Mouse (Mus musculus) lung, postnatal 0 days (tissue): ENCODE measurements around the gene Hcn1. TPM values are rescaled to one million over a fixed set of nuclear protein-coding genes. Genes with fewer than 3 reads are reported as not detected.
"Not testable (repeated sequence)": the region's sequence is repeated elsewhere in the genome, so short reads cannot be mapped to it uniquely, and the experiment has no call there.

Experiments
- ATAC-seq: fragments of 200-750 bp; cut with Nextera tagmentation; 2 replicates; pipeline ENCODE4 v1.8.0; 2017; ENCODE audit warnings: moderate library complexity
- DNase-seq: peaks from one replicate; pipeline ENCODE4 v3.0.0-alpha.2; 2016; ENCODE audit warnings: low spot score
- H3K27ac ChIP-seq: fragments of 300-500 bp; sonication (generic); 2 replicates; pipeline ENCODE4 v1.5.1; 2014; ENCODE audit warnings: antibody characterized with exemption, mild to moderate bottlenecking, low read length, mixed read lengths
- H3K27me3 ChIP-seq: fragments of 300-500 bp; sonication (generic); replicated peaks from 2 replicates; pipeline ENCODE4 v1.6.1; 2014; ENCODE audit warnings: low read length, mixed read lengths; ENCODE audit not compliant: insufficient read depth
- H3K36me3 ChIP-seq: fragments of 300-500 bp; sonication (generic); 2 replicates; pipeline ENCODE4 v1.6.1; 2014; ENCODE audit warnings: low read length, mixed read lengths; ENCODE audit not compliant: insufficient read depth
- H3K4me1 ChIP-seq: fragments of 300-500 bp; sonication (generic); 2 replicates; pipeline ENCODE4 v1.6.1; 2014; ENCODE audit warnings: antibody characterized with exemption, low read depth, low read length, mixed read lengths; ENCODE audit not compliant: insufficient read depth
- H3K4me2 ChIP-seq: fragments of 300-500 bp; sonication (generic); replicated peaks from 2 replicates; pipeline ENCODE4 v1.6.1; 2014; ENCODE audit warnings: low read depth, mild to moderate bottlenecking, low read length, moderate library complexity, mixed read lengths
- H3K4me3 ChIP-seq: fragments of 300-500 bp; sonication (generic); 2 replicates; pipeline ENCODE4 v1.5.1; 2014; ENCODE audit warnings: low read depth, low read length
- H3K9ac ChIP-seq: fragments of 300-500 bp; sonication (generic); replicated peaks from 2 replicates; pipeline ENCODE4 v1.6.1; 2014; ENCODE audit warnings: low read depth, mild to moderate bottlenecking
- H3K9me3 ChIP-seq: fragments of 300-500 bp; sonication (generic); 2 replicates; pipeline ENCODE4 v1.6.1; 2016; ENCODE audit warnings: low read length, mixed read lengths
- CTCF ChIP-seq: IDR thresholded peaks from 2 replicates; pipeline ENCODE4 v1.5.1; 2016; ENCODE audit warnings: antibody characterized with exemption, mild to moderate bottlenecking
- EP300 ChIP-seq: IDR thresholded peaks from 2 replicates; pipeline ENCODE4 v1.6.1; 2016; ENCODE audit warnings: antibody characterized with exemption, mild to moderate bottlenecking, control low read depth
- WGBS: fragments of 180-500 bp; shearing (Covaris S2); extraction: QIAGEN DNeasy Blood & Tissue Kit; methylation state at CpG from one replicate; pipeline ENCODE4 v1.1.7; 2014; 5-methylcytosine and 5-hydroxymethylcytosine counted together
- polyA plus RNA-seq: library from polyadenylated mRNA; unstranded; fragments of >200 nt; fragmentation: Nextera tagmentation; extraction: Ambion mirVana; gene quantifications from 2 replicates; pipeline ENCODE4 v1.2.1, GENCODE M21; 2015

Hcn1 gene
- polyA plus RNA-seq, 1 experiment from 2014 or later: 0.07 TPM

DNA sequence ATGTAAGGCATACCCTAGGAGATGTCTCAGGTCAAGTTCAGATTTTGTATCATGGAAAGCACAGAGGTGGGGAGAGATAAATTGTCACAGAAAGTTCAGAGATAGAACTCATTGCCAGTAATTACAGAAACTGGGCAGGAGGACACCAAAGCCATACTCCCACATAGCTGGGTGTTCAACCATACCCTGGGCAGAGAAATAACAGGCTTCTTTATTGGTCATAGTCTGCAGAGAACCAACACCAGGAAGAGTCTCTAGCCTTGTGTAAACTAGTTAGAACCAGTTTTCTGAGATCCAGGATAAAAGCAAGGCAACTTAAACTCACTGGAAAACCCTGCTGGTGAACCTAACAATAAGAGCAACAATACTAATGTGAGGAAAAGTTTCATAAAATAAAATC, 362.5 kb downstream of the Hcn1 start:
- Histone ChIP-seq H3K4me1 (no peaks in the 10 kb centered on the region), H3K9me3 (no peaks in the 10 kb centered on the region), H3K27me3 (no peaks in the 10 kb centered on the region), H3K4me2 (no peak overlapping the region), H3K27ac (no peak overlapping the region), H3K36me3 (no peaks in the 10 kb centered on the region), H3K9ac (no peak overlapping the region), H3K4me3 (no peak overlapping the region)
- DNase-seq: no peak
- TF ChIP-seq EP300 (no peak), CTCF (no peak)
- ATAC-seq: no peak

DNA sequence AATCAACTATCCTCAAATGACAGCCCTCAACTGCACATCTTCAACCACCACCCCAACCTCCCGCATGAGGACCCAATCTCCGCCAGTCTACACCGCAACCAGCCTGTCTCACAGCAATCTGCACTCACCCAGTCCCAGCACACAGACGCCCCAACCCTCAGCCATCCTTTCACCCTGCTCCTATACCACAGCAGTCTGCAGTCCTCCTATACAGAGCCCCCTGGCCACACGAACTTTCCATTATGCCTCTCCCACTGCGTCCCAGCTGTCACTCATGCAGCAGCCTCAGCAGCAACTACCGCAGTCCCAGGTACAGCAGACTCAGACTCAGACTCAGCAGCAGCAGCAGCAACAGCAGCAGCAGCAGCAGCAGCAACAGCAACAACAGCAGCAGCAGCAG, 373.3 kb downstream of the Hcn1 start:
- H3K4me3 ChIP-seq: no peak overlapping the region
- no peak overlapping the region for H3K27ac ChIP-seq
- no peaks in the 10 kb centered on the region for H3K27me3 ChIP-seq
- TF ChIP-seq EP300 (no peak), CTCF (no peak)
- H3K36me3 ChIP-seq: no peaks in the 10 kb centered on the region
- H3K9me3 ChIP-seq: no peaks in the 10 kb centered on the region
- DNase-seq: no peak
- no peak overlapping the region for H3K9ac ChIP-seq
- H3K4me1 ChIP-seq: no peaks in the 10 kb centered on the region
- no peak for ATAC-seq
- H3K4me2 ChIP-seq: no peak overlapping the region
- whole genome bisulfite sequencing: 70% methylated on average over 7 of the region's 7 CpGs

DNA sequence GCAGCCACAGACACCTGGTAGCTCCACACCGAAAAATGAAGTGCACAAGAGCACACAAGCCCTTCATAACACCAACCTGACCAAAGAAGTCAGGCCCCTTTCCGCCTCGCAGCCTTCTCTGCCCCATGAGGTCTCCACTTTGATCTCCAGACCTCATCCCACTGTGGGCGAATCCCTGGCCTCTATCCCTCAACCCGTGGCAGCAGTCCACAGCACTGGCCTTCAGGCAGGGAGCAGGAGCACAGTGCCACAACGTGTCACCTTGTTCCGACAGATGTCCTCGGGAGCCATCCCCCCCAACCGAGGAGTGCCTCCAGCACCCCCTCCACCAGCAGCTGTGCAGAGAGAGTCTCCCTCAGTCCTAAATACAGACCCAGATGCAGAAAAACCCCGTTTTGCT, 373.7 kb downstream of the Hcn1 start:
- no peaks in the 10 kb centered on the region for H3K4me1 ChIP-seq
- no peak overlapping the region for H3K4me3 ChIP-seq
- no peaks in the 10 kb centered on the region for H3K36me3 ChIP-seq
- ATAC-seq (no peak), DNase-seq (no peak)
- no peak overlapping the region for H3K4me2 ChIP-seq
- H3K27ac ChIP-seq: no peak overlapping the region
- TF ChIP-seq CTCF (no peak), EP300 (no peak)
- no peak overlapping the region for H3K9ac ChIP-seq
- 58% methylated on average over 10 of the region's 10 CpGs for WGBS
- H3K27me3 ChIP-seq: no peaks in the 10 kb centered on the region
- H3K9me3 ChIP-seq: no peaks in the 10 kb centered on the region

DNA sequence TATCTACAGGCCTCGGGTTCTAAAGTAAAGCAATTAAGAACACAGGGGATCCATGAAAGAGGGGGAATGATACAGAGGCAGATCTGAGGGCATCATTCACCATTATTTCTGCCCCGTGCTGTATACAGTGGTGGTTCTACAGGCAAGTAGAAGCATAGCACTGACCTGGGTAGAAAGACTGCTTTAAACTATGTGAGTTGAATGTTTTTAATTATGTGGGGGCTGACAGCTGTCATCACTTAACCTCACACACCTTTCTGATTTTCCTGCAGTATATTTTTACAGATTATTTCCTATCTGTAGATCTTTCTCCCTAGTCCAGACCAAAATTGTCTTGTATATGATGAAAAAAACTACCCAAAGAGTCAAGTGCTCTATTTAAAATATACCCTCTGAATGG, 382.2 kb downstream of the Hcn1 start:
- TF ChIP-seq EP300 (no peak), CTCF (no peak)
- no peaks in the 10 kb centered on the region for H3K9me3 ChIP-seq
- ATAC-seq: no peak

DNA sequence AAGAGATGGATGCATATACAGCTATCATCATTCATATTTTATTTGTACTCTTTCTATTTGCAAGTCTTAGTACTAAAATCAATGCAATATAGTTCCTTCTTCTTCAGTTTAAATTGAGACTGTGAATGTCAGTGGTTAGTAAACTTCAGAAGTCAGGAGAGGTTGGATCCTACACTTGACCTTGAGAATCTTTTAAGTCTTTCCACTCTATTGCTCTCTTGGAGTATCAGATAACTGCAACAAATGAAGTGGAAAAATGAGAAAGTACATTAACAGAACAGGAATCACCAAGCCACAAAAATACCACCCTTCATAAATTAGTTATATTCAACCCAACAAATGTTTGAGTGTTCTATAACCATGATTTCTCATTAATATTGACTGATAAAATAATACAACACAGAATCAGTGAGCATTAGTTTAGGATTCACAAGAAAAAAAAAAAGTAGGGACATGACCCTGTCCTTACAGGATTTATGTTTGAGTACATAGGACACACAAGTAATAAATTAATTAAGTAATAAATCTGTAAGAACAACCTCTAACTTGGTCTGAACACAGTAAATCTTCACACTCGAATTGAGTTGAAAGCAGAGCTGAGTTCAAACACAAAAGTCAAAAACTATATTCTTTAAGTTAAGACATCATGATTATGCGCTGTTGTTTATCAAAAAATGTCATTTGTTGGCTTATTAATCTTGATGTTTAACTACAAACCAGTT, 397.8 kb downstream of the Hcn1 start:
- no peaks in the 10 kb centered on the region for H3K36me3 ChIP-seq
- H3K9me3 ChIP-seq: no peaks in the 10 kb centered on the region
- H3K4me3 ChIP-seq: no peak overlapping the region
- 72% methylated on average over 2 of the region's 2 CpGs for WGBS
- ATAC-seq (no peak), DNase-seq (no peak)
- H3K27me3 ChIP-seq: no peaks in the 10 kb centered on the region
- no peak overlapping the region for H3K9ac ChIP-seq
- H3K4me1 ChIP-seq: no peaks in the 10 kb centered on the region
- no peak overlapping the region for H3K4me2 ChIP-seq
- TF ChIP-seq CTCF: no peak
- TF ChIP-seq EP300: no peak
- H3K27ac ChIP-seq: no peak overlapping the region

More for the DNA sequence above, 382.2 kb downstream of the Hcn1 start:
- Histone ChIP-seq H3K4me2 (no peak overlapping the region), H3K9ac (no peak overlapping the region), H3K36me3 (no peaks in the 10 kb centered on the region), H3K4me3 (no peak overlapping the region), H3K27me3 (no peaks in the 10 kb centered on the region), H3K4me1 (no peaks in the 10 kb centered on the region), H3K27ac (no peak overlapping the region)
- DNase-seq: no peak
- WGBS: 47% methylated on average over 2 of the region's 2 CpGs

DNA sequence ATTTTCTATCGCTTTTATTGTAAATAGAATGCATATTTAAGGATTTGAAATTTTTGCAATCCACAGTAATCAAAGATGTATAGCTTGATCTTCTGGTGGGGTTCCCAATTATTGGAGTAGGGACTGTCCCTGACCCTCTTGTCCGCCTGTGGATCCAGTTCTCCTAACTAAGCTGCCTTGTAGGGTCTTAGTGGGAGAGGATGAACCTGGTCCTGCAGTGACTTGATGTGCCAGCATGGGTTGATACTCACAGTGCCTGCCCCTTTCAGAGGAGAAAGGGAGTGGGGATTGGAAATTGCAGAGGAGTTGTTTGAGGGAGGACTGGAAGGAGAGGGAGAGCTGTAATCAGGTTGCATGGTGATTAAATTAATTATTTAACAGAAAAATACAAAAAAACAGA, 398.4 kb downstream of the Hcn1 start:
- H3K4me1 ChIP-seq: no peaks in the 10 kb centered on the region
- DNase-seq (no peak), ATAC-seq (no peak)
- H3K9ac ChIP-seq: no peak overlapping the region
- TF ChIP-seq CTCF: no peak
- H3K9me3 ChIP-seq: no peaks in the 10 kb centered on the region
- H3K27me3 ChIP-seq: no peaks in the 10 kb centered on the region
- no peak overlapping the region for H3K4me2 ChIP-seq
- 73% methylated on average over 2 of the region's 2 CpGs for WGBS
- no peaks in the 10 kb centered on the region for H3K36me3 ChIP-seq
- H3K27ac ChIP-seq: no peak overlapping the region
- no peak overlapping the region for H3K4me3 ChIP-seq

DNA sequence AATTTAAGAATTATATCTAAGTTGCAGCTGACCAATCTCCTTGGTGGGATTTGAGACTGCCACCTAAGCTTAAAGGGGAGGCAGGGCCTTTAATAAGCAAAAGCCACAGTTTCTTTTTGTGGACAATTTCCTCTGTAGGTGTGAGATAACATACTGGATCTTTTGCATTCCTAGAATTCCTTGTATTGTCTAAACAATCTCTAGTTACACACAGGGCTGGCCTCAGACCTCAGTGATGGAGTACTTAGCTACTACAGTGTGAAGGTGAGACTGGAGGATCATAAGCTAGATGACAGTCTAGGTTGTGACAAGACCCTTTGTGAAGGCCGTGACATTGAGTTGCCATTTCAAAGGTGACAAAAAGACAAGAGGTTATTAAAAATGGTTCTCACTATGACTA, 419.1 kb downstream of the Hcn1 start:
- no peak for ATAC-seq
- H3K4me2 ChIP-seq: no peak overlapping the region
- H3K27me3 ChIP-seq: no peaks in the 10 kb centered on the region
- no peak overlapping the region for H3K9ac ChIP-seq
- no peak overlapping the region for H3K4me3 ChIP-seq
- H3K36me3 ChIP-seq: no peaks in the 10 kb centered on the region
- no peak overlapping the region for H3K27ac ChIP-seq
- no peak for DNase-seq
- no peaks in the 10 kb centered on the region for H3K4me1 ChIP-seq
- no peak for TF ChIP-seq CTCF
- no peak for TF ChIP-seq EP300
- no peaks in the 10 kb centered on the region for H3K9me3 ChIP-seq
- 70% methylated on average over 1 of the region's 1 CpGs for WGBS

DNA sequence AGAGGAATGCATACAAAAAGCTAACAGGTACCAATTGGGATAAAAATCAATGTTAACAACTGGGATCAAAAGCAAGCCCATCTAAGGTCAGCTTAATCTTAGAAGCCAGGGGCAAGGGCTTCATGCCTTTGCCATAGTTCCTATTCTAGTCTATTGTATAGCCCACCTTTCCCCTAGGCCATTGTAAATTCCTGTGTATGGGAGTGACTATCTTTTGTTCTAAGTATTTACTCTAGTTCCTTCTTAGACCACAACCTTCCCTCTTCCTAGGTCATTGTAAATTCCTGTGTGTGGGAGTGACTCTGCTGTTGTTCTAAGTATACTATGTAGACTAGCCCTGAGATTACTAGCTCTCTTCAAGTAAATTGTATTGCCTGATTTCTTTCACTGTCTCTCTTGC, 420.8 kb downstream of the Hcn1 start:
- not testable (repeated sequence) for ATAC-seq

More for the DNA sequence above, 420.8 kb downstream of the Hcn1 start:
- not testable (repeated sequence) for H3K4me2 ChIP-seq, H3K27ac ChIP-seq, H3K27me3 ChIP-seq, DNase-seq, H3K4me1 ChIP-seq, H3K36me3 ChIP-seq, H3K4me3 ChIP-seq, H3K9me3 ChIP-seq, H3K9ac ChIP-seq
